Mouse (Mus musculus) induced T-regulatory cell, adult 2 months (primary cell): ENCODE data around the gene Lum.

Source experiments
- DNase-seq: peaks from one replicate; pipeline ENCODE4 v3.0.0-alpha.2; 2012; ENCODE audit warnings: low read depth

Lum gene

DNA sequence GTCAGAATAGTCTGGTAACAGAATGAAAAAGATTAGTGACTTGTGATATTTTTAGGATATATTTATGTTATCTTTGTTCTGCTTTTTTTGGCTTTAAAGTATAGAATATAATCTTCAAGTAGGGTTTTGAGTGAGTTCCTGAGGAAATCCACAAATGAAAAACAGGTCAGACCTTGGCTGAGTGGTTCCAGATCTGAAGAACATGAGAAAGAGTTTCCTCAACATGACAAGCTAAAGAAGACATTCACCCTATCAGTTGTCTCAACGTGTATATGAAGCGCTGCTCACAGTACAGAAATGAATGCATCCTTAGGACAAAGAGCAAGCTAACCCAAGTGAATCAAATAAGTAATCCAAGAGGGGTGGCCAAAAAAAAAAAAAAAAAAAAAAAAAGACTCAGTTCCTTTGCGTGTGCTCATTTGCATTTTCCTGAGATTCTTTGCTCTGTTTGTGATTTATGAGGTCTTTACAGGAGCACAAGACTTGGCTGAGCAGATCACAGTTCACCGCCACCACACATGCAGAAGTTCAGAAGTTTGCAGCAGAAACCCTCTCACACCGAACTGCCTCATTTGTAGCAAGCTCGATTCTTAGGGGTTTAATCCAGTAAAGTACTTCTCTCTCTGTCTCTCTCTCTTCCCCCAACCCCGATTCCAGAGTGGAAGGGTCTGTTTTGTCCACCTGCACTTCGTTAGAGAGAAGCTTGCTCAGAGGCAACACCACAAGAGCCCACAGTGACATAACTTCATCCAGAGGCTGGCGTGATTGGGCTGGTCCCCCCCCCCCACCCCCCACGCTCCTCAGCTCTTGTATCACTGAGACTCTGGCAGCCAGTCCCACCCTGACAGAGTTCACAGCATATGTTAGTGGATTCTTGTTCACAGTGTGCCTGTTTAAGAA is at the start of gene Lum:
TSS of gene Lum (plus strand) at position 172 of the 900 bp plus-strand sequence.
- DNase-seq, result no peak

GRCm38 (mm10) chr10:97523366-97523765 is 41.6 kb upstream of the Lum start:
- DNase-seq, result no peak

DNA sequence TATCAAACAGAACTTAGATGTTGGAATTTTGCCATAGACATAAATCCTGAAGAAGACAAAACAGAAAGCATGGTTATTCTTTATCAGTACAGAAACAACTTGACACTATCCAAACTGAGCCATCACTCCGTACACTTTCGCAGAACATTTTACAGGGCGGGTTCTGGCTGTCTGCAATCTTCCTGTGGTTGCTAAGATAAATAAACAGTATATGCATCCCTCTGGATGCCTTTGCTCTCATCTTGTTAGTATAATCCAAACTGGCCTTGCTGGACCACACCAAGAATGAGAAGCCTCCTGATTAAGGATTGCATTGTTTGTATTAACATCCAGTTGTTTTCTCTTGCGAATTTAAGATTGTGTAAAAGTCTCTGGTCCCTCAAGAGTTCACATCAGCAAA is 29.2 kb upstream of the Lum start:
- no peak for DNase-seq

- no peak for DNase-seq
Observed at GRCm38 (mm10) chr10:97536921-97537320, 28.0 kb upstream of the Lum start.

DNA sequence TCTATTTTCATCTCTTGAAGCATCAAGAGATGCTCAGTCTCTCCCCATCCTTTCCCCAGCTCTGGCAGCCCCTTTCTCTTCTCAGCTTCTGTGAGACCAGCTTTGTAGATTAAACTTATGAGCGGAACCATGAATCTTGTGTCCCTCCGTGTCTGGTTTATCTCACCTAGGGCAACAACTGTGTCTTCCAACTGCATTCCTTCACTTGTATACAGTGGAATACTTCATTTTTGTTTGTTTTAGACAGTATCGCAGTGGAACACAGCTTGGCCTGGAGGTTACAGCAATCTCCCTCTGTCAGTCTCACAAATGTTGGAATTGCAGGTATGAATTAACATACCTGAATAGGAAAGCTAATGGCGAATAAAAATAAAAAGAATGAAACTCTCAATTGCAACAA is 26.7 kb upstream of the Lum start:
- DNase-seq, result no peak

GRCm38 (mm10) chr10:97547740-97548139 is 17.2 kb upstream of the Lum start:
- no peak for DNase-seq

DNA sequence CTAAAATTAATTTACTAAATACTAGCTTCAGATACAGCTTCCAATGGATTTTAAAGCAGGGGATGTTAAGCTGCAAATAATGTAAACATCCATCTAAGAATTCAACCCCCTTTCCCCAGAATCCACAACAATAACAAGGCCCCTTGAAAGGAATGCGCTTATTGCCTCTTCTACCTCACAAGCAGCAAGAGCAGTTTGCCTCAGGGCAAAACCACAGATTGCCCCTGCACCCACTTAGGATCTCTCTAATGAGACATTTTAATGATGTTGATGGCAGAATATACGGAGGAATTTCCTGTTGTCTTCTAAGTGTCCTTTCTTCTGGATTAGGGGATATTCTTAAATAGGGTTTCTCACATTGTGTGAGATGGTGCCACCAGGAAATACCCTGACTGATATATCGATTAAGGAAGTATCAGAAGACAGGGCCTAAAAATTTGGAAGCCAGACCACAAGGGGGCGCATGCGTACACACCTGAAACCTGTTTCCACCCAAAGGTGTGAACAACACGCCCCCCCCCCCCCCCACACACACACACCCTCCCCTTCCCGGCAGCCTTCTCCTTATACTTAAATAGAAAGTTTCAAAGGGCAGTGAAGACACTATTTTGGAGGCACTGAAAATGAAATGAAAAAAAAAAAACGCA is 2.7 kb downstream of the Lum start:
- peak; percentile 0 for DNase-seq

- no peak for DNase-seq
Observed at GRCm38 (mm10) chr10:97582543-97583231, 17.8 kb downstream of the Lum start.

- DNase-seq, result no peak
Observed at GRCm38 (mm10) chr10:97584176-97584575, 19.2 kb downstream of the Lum start.

DNA sequence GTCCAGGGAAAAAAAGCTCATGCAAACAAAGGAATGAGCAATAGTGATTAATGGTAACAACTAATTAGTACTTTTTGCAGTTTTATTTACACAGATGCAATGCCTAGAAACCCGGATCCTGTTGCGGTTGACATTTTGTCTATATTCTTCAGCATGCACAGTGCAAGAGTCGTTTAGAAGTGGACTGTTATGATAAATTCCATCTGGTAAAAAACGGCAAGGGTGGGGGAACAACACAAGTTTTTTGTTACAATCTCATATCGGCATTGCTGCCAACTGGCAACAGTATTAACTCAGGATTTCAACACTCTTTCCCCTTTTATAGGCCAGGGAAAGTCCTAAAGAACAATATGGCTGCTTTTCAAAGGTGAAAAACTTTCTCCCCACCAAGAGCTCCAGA is 22.2 kb downstream of the Lum start:
- no peak for DNase-seq

DNA sequence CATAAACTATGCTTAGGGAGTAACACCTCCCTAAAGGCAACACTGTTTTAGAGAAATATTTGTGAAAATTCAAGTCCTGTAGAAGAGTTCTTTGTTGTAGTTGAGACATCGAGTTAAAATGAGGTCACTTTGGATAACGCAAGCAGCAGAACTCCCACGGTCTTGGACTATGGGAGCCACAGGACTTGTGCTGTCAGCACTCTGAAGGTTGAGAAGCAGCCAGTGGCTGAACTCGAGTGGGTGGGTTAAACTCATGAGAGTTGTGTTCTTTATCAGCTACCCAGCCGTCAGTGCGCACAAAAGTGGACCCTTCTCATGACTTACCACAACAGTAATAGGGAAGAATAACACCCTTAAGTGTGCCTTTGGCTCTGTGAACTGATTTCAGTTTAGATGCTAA is 24.6 kb downstream of the Lum start:
- no peak for DNase-seq

DNA sequence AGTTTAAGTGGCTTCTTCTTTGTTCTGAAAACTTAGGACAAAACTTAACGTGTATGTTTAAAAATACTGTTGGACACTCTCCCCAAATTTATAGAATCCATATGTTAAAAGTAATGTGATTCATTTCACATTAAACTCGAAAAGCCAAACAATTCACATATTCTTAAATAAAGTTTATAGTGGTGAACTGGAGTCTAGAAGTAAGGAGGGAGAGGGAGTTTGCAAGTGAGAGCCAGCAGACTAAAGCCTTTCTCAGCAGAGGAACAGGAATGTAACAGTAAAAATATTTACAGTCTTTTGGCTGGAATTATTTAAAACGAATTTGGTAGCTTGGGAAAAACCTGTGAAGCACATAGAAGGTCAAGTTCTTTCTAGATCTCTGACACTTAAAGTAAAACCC is 26.1 kb downstream of the Lum start:
- no peak for DNase-seq

DNA sequence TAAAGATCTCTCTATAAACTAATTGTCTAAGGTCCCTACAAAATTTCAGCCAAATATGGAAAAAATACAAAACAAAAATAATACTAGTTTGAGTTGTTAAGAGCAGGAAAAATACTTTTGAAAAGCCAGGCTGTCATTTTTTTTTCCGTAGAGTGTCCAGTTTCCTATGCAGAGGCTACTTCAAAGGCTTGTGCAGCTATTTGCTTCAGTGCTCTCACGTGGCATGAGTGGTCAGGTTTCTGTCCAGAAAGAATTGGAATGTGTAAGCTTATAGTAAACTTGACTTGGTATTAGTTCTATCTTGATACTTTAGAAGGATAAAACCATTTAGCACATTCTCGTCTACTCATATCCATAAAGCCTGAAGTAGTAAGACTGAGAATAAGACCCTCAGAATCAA is 26.8 kb downstream of the Lum start:
- no peak for DNase-seq

DNA sequence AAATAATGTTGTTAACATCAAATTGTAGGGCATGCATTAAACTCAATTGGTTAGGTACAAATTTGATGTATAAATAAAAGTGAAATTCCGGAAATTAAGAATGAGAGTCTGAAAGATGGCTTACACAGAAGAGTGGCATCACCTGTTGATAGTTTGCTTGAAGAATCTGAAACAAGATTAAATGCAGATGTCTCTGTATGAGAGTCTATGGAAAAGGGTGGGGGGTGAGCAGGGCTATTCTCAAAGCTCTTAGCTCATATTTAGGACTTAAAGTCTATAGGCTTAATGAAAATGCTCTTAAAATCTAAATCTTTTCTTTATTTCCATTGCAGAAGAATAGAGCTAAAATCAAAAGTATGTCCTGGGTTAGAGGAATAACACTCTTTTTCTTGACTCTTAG is 30.8 kb downstream of the Lum start:
- no peak for DNase-seq

DNA sequence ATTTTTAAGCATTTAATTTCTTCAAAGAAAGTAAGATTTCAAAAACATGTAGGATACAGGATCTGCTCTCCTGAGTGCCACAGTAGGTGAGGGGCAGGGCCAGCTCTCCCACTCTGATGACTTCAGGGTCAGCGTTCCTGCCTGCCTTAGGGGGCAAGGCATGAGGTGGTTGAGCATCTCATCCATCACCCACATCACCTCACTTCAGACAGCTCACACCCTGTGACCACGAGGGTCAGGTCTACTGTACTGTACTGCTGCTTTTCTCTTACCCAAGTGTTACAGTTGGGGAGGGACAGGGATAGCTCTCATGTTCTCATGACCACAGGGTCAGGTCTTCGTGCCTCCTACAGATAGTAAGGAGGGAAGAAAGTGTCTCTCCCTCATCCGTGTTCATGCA is 36.8 kb downstream of the Lum start:
- DNase-seq, result no peak

DNA sequence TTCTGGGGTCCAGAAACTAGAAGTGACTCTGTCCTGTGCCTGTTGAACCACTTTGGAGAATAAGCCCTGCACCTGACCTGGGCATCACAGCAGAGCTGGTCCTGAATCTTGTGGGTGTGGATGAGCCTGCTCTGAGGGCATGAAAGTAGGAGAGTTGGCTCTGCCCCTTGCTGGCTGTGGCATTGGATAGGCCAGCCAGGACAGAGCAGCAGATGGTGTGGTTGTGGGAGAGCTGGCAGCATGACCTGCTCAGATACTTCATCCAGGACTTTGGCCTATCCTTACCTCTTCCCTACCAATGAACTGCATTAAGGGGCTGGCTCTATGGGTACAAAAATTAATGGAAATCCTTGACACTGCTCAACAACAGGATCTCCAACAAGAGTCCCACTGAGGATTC is 38.3 kb downstream of the Lum start:
- no peak for DNase-seq

DNA sequence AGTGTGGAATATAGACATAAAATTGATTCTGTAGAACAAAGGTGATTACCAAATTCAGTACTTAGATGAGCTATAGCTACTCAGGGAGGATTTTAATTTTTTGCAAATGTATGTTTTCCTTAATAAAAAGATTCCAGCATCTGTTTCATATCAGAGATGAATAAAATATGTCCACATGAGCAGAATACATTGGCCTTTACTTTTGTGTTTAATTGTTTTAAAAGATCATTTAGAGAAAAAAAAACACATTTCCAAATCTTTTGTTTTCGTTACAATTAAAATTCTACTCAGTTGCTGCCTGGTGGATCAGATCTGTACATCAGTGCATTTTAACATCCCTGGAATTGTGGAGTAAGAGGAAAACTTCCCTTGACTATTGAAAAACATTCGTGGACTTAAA is 41.7 kb downstream of the Lum start, which contains the start of gene Kera:
TSS of gene Kera (plus strand) at position 301 of the 400 bp plus-strand sequence.
- DNase-seq, result no peak
